In genomic region chr2:6463772-6464661, GRCm38 (mm10) we compare ENCODE assay signal across 9 mouse cellular contexts.
DNase-seq lines count a peak whose midpoint lies in the region; ATAC-seq and TF ChIP-seq lines count a peak whose summit lies in the region.
"Had no signal": no experiment of that assay in that cellular context is flagged by ENCODE, and none has a peak within 500 bp of the region (broad histone marks: within the 10 kb centered on the region; RNA-seq: fewer than 3 reads in every experiment).

No protein-coding gene starts in this region.

- H3K9me3 ChIP-seq in limb, embryonic 13.5 days, result no peaks in the 10 kb centered on the region
- no peaks in the 10 kb centered on the region for H3K9me3 ChIP-seq in stomach, embryonic 14.5 days (ENCODE audit: control insufficient read depth, low read depth, low read length)
- H3K9me3 ChIP-seq: liver, embryonic 13.5 days had no signal

- intact Hi-C loops in heart, postnatal 10 days (cut with DNase I), result no loop called here

- no peak overlapping the region for H3K9ac ChIP-seq in limb, embryonic 13.5 days
- no peak overlapping the region for H3K9ac ChIP-seq in stomach, embryonic 14.5 days (replicated peaks; ENCODE audit: low read depth, low read length)
- H3K9ac ChIP-seq: liver, embryonic 13.5 days had no signal

- no peak for TF ChIP-seq POLR2A in brain, embryonic 14.5 days (IDR thresholded peaks at IDR 0.05; ENCODE audit: borderline replicate concordance, extremely low read depth, insufficient read depth, insufficient read length, poor library complexity, severe bottlenecking)

- H3K27ac ChIP-seq in limb, embryonic 13.5 days, result peak overlapping the region; percentile 59; the same call in 1 of the 2 replicates
- H3K27ac ChIP-seq in stomach, embryonic 14.5 days (ENCODE audit: low read length), result peak overlapping the region; percentile 49; the same call in 1 of the 2 replicates
- H3K27ac ChIP-seq: liver, embryonic 13.5 days had no signal

- H3K27me3 ChIP-seq in limb, embryonic 13.5 days, result no peaks in the 10 kb centered on the region
- no peaks in the 10 kb centered on the region for H3K27me3 ChIP-seq in stomach, embryonic 14.5 days (ENCODE audit: control insufficient read depth, insufficient read depth, low read length)
- H3K27me3 ChIP-seq: liver, embryonic 13.5 days had no signal

- 0 out of 2 replicates have a peak overlapping the region, but pooled peaks have one; percentile 7 for H3K4me2 ChIP-seq in limb, embryonic 13.5 days (replicated peaks)
- no peak overlapping the region for H3K4me2 ChIP-seq in stomach, embryonic 14.5 days (replicated peaks; ENCODE audit: low read depth, low read length)
- H3K4me2 ChIP-seq: liver, embryonic 13.5 days had no signal

- no peak overlapping the region for H3K4me3 ChIP-seq in limb, embryonic 13.5 days
- no peak overlapping the region for H3K4me3 ChIP-seq in stomach, embryonic 14.5 days (ENCODE audit: low read depth, low read length)
- H3K4me3 ChIP-seq: liver, embryonic 13.5 days had no signal

- peaks cover 34% of the 10 kb centered on the region for H3K4me1 ChIP-seq in limb, embryonic 13.5 days
- H3K4me1 ChIP-seq in stomach, embryonic 14.5 days (ENCODE audit: control insufficient read depth, insufficient read depth, low read length), result no peaks in the 10 kb centered on the region
- H3K4me1 ChIP-seq: liver, embryonic 13.5 days had no signal

- TF ChIP-seq CTCF in brain, embryonic 14.5 days (IDR thresholded peaks at IDR 0.05; ENCODE audit: borderline replicate concordance, extremely low read depth, insufficient read depth, insufficient read length), result no peak

- ATAC-seq in limb, embryonic 13.5 days (ENCODE audit: low FRiP score, low read depth), result peak; percentile 79
- ATAC-seq in stomach, embryonic 14.5 days (ENCODE audit: insufficient number of reproducible peaks, insufficient read depth, low FRiP score, low read depth), result peak; percentile 63; the same call in 1 of the 2 replicates

- WGBS in limb, embryonic 13.5 days, result 45% methylated on average over 10 of the region's 10 CpGs
- 59% methylated on average over 10 of the region's 10 CpGs for WGBS in stomach, embryonic 14.5 days

- DNase-seq in 3T3-L1 (ENCODE audit: low read depth, low spot score), result peak; percentile 80
- DNase-seq in brain, embryonic 14.5 days (ENCODE audit: low read depth), result peak; percentile 95
- DNase-seq in heart, postnatal 10 days, result peak; percentile 66 to 78
- no peak for DNase-seq in urinary bladder, adult 18-20 months (ENCODE audit: low spot score in 2 of 2)
- no peak for DNase-seq in right cerebral cortex, postnatal 36 days (ENCODE audit: low spot score in 2 of 2)
- no peak for DNase-seq in urinary bladder, postnatal 10 days (ENCODE audit: low spot score)
- DNase-seq: liver, embryonic 13.5 days had no signal

- no peaks in the 10 kb centered on the region for H3K36me3 ChIP-seq in limb, embryonic 13.5 days
- H3K36me3 ChIP-seq in stomach, embryonic 14.5 days (ENCODE audit: control insufficient read depth, insufficient read depth, low read length), result no peaks in the 10 kb centered on the region
- H3K36me3 ChIP-seq: liver, embryonic 13.5 days had no signal

Comparison
In these comparisons a context has a peak if more than half of its experiments do, and no peak if none do; other contexts are left out.
1. DNase-seq: peak in 3T3-L1 (single experiment), brain, embryonic 14.5 days (single experiment) and heart, postnatal 10 days (2 of 2); none in urinary bladder, adult 18-20 months (0 of 2), right cerebral cortex, postnatal 36 days (0 of 2) and urinary bladder, postnatal 10 days (single experiment).